Mouse (Mus musculus) adrenal gland, adult 10 weeks (tissue): ENCODE measurements around the gene Bloc1s3. TPM values are rescaled to one million over a fixed set of nuclear protein-coding genes. Genes with fewer than 3 reads are reported as not detected.

ENCODE experiments used
- polyA plus RNA-seq: library from polyadenylated mRNA; stranded (reverse); fragments of 350-450 nt; fragmentation: Illumina TruSeq; extraction: RNeasy Lipid Tissue Mini Kit (QIAGEN cat#74804); gene quantifications from one replicate; pipeline ENCODE4 v1.2.3, GENCODE M21; 2014; ENCODE audit warnings: low read depth, low replicate concordance

Gene Bloc1s3
- 9.3 TPM for polyA plus RNA-seq

DNA sequence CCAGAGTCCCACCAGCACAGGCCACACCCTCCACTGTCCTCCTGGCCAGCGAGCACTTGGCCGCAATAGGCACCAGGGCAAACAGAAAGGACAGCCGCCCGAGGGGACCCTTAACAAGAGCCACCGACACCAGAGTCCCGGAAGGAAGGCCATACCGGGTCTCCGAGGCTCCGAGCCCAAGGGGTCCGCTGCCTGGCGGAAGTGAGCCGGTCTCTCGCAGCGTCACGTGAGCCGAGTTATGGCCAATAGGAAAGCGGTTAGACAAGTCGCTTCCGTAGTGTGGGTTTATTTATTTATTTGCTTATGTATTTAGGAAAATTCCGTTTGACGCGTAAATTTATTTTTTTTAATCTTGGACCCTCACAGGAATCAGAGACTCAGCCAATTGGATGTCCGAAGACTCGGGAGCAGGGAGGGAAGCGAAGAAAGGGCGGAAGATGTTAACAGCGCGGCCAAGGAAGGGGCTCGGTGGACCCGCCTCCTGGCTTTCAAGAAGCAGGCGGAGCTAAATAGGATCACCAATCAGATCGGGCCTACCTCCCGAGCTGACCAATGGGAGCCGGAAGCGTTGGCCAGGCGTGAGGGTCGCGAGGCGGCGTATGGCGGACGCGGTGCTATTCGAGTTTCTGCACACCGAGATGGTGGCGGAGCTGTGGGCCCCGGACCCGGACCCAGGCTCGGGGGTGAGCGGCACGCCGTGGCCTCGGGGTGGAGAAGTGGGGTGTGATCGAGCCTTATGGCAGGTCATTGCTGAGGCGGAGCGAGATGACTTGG, at the start of gene Bloc1s3, which contains the start of gene Trappc6a:
Gene Bloc1s3, minus strand, starts transcription at position 218 of the 774 bp plus-strand sequence.
Gene Trappc6a, plus strand, starts transcription at position 246 of the 774 bp plus-strand sequence.

DNA sequence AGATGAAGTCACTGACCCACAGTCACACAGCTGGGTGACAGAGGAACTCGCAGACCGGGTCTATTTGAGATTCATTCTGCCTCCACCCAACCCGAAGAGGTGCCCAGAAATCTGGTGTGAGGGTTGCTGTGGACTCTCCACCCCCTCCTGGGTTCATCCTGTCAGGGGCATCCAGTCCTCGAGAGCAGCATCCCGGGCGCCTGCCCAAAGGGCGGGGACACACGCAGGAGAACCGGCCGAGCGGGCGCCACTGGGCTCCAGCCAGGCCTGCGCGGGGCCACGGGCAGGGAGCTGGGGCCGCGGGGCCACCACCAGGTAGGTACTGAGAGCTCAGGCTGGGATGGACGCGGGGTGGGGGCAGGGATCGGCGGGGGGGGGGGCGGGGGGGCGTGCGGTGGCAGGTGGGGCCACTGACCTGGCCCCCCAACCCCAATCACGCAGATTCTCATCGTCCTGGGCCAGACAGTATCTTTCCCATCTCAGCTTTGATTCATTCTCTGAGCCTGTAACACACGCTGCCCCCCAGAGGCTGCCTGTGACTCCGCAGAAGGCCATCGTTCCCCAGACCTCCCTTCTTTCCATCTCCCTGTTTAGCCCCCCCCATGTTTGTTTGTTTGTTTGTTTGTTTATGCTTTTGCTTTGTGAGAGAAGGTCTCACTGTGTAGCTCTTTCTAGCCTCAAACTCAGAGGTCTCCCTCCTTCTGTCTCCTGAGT, 9.6 kb upstream of the Bloc1s3 start, which contains the start of gene Nkpd1:
Gene Nkpd1, plus strand, starts transcription at position 187 of the 714 bp plus-strand sequence.

GRCm38 (mm10) chr7:19462884-19463381, 45.2 kb downstream of the Bloc1s3 start, which contains the start of gene Exoc3l2:
Gene Exoc3l2 (plus strand): TSS chr7:19463331.

GRCm38 (mm10) chr7:19458591-19459111, 49.5 kb downstream of the Bloc1s3 start, which contains the start of gene Mark4:
Gene Mark4 (minus strand): TSS chr7:19458821.

Other genes starting within 250 kb of the Bloc1s3 start
- gene Vasp, start 236.6 kb downstream of the Bloc1s3 start, polyA plus RNA-seq: 17.5 TPM
- not detected for gene Ppm1n, start 228.3 kb downstream of the Bloc1s3 start, polyA plus RNA-seq
- 1.9 TPM for gene Rtn2, start 225.7 kb downstream of the Bloc1s3 start, polyA plus RNA-seq
- gene Fosb, start 198.3 kb downstream of the Bloc1s3 start, polyA plus RNA-seq: 1.3 TPM
- gene Ercc1, start 163.6 kb downstream of the Bloc1s3 start, polyA plus RNA-seq: not detected
- 1.8 TPM for gene Cd3eap, start 148.9 kb downstream of the Bloc1s3 start, polyA plus RNA-seq
- gene Ppp1r13l, start 148.6 kb downstream of the Bloc1s3 start, polyA plus RNA-seq: not detected
- 0.41 TPM for gene Ercc2, start 126.4 kb downstream of the Bloc1s3 start, polyA plus RNA-seq
- gene Klc3, start 104.3 kb downstream of the Bloc1s3 start, polyA plus RNA-seq: not detected
- gene Ckm, start 103.6 kb downstream of the Bloc1s3 start, polyA plus RNA-seq: 0.70 TPM
- 2.2 TPM for gene Mark4, start 49.5 kb downstream of the Bloc1s3 start, polyA plus RNA-seq
- gene Exoc3l2, start 45.0 kb downstream of the Bloc1s3 start, polyA plus RNA-seq: 1.2 TPM
- not detected for gene Trappc6a, start within 50 bp of the Bloc1s3 start, polyA plus RNA-seq
- not detected for gene Nkpd1, start 9.5 kb upstream of the Bloc1s3 start, polyA plus RNA-seq
- gene Ppp1r37, start 54.7 kb upstream of the Bloc1s3 start, polyA plus RNA-seq: 0.47 TPM
- gene Zfp296, start 68.9 kb upstream of the Bloc1s3 start, polyA plus RNA-seq: not detected
- gene Gemin7, start 69.2 kb upstream of the Bloc1s3 start, polyA plus RNA-seq: 17.8 TPM
- 1.2 TPM for gene Clasrp, start 96.1 kb upstream of the Bloc1s3 start, polyA plus RNA-seq
- gene Relb, start 121.1 kb upstream of the Bloc1s3 start, polyA plus RNA-seq: 0.87 TPM
- 30.7 TPM for gene Clptm1, start 156.7 kb upstream of the Bloc1s3 start, polyA plus RNA-seq
- gene Apoc2, start 169.6 kb upstream of the Bloc1s3 start, polyA plus RNA-seq: not detected
- not detected for gene Gm44805, start 173.1 kb upstream of the Bloc1s3 start, polyA plus RNA-seq
- 2.9 TPM for gene Apoc4, start 173.1 kb upstream of the Bloc1s3 start, polyA plus RNA-seq
- 25.6 TPM for gene Apoc1, start 184.3 kb upstream of the Bloc1s3 start, polyA plus RNA-seq
- gene Apoe, start 190.8 kb upstream of the Bloc1s3 start, polyA plus RNA-seq: 11.9 TPM
- 0.82 TPM for gene Tomm40, start 207.1 kb upstream of the Bloc1s3 start, polyA plus RNA-seq
- 6.1 TPM for gene Nectin2, start 242.1 kb upstream of the Bloc1s3 start, polyA plus RNA-seq